12 mouse cellular contexts compared by ENCODE assay signal in the genomic region with DNA sequence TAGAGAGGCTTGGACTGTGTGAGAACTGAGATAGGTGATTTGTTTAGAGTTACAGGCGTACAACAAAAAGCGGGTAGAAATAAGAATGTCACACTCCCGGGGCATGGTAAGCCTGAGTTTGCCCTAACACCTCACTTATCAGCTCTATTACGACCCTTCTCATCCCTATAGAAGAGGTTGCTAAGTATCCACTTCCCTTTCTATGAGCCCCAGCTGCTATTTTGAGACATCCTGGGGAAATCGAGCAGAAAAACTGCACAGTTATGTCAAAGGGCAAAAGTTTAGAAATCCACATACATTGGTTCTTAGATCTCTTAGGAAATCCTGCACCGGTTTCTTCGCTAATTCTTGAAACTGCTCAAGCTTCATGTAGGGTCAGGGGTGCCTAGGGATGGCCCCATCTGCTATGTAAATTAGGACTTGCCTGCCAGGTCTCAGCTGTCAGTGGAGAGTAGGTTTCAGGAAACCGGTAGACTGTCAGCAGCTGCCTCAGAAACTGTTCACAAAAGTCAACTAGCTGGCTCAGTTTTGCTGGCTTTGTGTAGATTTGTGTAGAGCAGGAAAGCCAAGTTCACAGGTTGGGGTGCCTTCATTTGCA. TPM values are rescaled to one million over a fixed set of nuclear protein-coding genes. Genes with fewer than 3 reads are reported as not detected.
DNase-seq lines count a peak whose midpoint lies in the region; ATAC-seq lines count a peak whose summit lies in the region.
"Had no signal": no experiment of that assay in that cellular context is flagged by ENCODE, and none has a peak within 500 bp of the region (broad histone marks: within the 10 kb centered on the region; RNA-seq: fewer than 3 reads in every experiment).

No protein-coding gene starts in this region.

- peaks cover 54% of the 10 kb centered on the region for H3K27me3 ChIP-seq in forebrain, embryonic 10.5 days (ENCODE audit: poor library complexity, severe bottlenecking)
- peaks cover 14% of the 10 kb centered on the region for H3K27me3 ChIP-seq in forebrain, embryonic 11.5 days (ENCODE audit: control insufficient read depth, insufficient read depth, low read length)
- H3K27me3 ChIP-seq in liver, embryonic 11.5 days (replicated peaks; ENCODE audit: control insufficient read depth, insufficient read depth, low read length) = peaks cover 30% of the 10 kb centered on the region
- H3K27me3 ChIP-seq in hindbrain, embryonic 15.5 days = peaks cover 9% of the 10 kb centered on the region

- H3K27ac ChIP-seq in forebrain, embryonic 10.5 days = no peak overlapping the region
- H3K27ac ChIP-seq in forebrain, embryonic 11.5 days (ENCODE audit: low read depth, low read length) = no peak overlapping the region
- no peak overlapping the region for H3K27ac ChIP-seq in liver, embryonic 11.5 days (ENCODE audit: low read depth, low read length)
- H3K27ac ChIP-seq in hindbrain, embryonic 15.5 days (replicated peaks) = no peak overlapping the region

- H3K9ac ChIP-seq in forebrain, embryonic 11.5 days (ENCODE audit: low read length) = no peak overlapping the region
- H3K9ac ChIP-seq in liver, embryonic 11.5 days (ENCODE audit: low read depth, low read length) = no peak overlapping the region
- no peak overlapping the region for H3K9ac ChIP-seq in hindbrain, embryonic 15.5 days

- DNase-seq in forebrain, embryonic 10.5 days (ENCODE audit: extremely low spot score, low spot score) = no peak
- no peak for DNase-seq in forebrain, embryonic 11.5 days (ENCODE audit: low spot score)
- DNase-seq in liver, embryonic 11.5 days (ENCODE audit: low spot score) = no peak
- DNase-seq in liver = no peak
- DNase-seq in neural tube, embryonic 10.5 days (ENCODE audit: extremely low spot score, low spot score) = peak; percentile 15
- DNase-seq in gastrocnemius, postnatal 10 days = no peak
- DNase-seq in adrenal gland, postnatal 36 days = no peak
- DNase-seq: layer of hippocampus, postnatal 36 days had no signal

- ATAC-seq in forebrain, embryonic 11.5 days (replicated peaks; ENCODE audit: low FRiP score) = no peak
- ATAC-seq in liver, embryonic 11.5 days (replicated peaks; ENCODE audit: low FRiP score) = no peak
- ATAC-seq in hindbrain, embryonic 15.5 days (ENCODE audit: low FRiP score, low read depth) = no peak

- peak overlapping the region; percentile 68 for H3K4me3 ChIP-seq in forebrain, embryonic 10.5 days
- H3K4me3 ChIP-seq in forebrain, embryonic 11.5 days (ENCODE audit: low read depth, low read length) = no peak overlapping the region
- peak overlapping the region; percentile 65 for H3K4me3 ChIP-seq in liver, embryonic 11.5 days (ENCODE audit: low read depth, low read length)
- no peak overlapping the region for H3K4me3 ChIP-seq in hindbrain, embryonic 15.5 days

- WGBS in forebrain, embryonic 10.5 days = 19% methylated on average over 8 of the region's 8 CpGs
- 24% methylated on average over 8 of the region's 8 CpGs for WGBS in forebrain, embryonic 11.5 days
- WGBS in liver, embryonic 11.5 days = 19% methylated on average over 8 of the region's 8 CpGs
- 34% methylated on average over 8 of the region's 8 CpGs for WGBS in hindbrain, embryonic 15.5 days

- H3K9me3 ChIP-seq in forebrain, embryonic 10.5 days = no peaks in the 10 kb centered on the region
- no peaks in the 10 kb centered on the region for H3K9me3 ChIP-seq in forebrain, embryonic 11.5 days (ENCODE audit: control insufficient read depth, low read length)
- H3K9me3 ChIP-seq in liver, embryonic 11.5 days (ENCODE audit: control insufficient read depth, low read length) = no peaks in the 10 kb centered on the region
- no peaks in the 10 kb centered on the region for H3K9me3 ChIP-seq in hindbrain, embryonic 15.5 days

- H3K4me1 ChIP-seq in forebrain, embryonic 10.5 days = peaks cover 33% of the 10 kb centered on the region
- H3K4me1 ChIP-seq in forebrain, embryonic 11.5 days (replicated peaks; ENCODE audit: control insufficient read depth, insufficient read depth, low read length) = peaks cover 9% of the 10 kb centered on the region
- H3K4me1 ChIP-seq in liver, embryonic 11.5 days (replicated peaks; ENCODE audit: control insufficient read depth, insufficient read depth, low read length) = peaks cover 5% of the 10 kb centered on the region
- peaks cover 26% of the 10 kb centered on the region for H3K4me1 ChIP-seq in hindbrain, embryonic 15.5 days (replicated peaks)

- peaks cover 7% of the 10 kb centered on the region for H3K36me3 ChIP-seq in forebrain, embryonic 10.5 days (replicated peaks)
- no peaks in the 10 kb centered on the region; the same call in 1 of the 2 replicates for H3K36me3 ChIP-seq in forebrain, embryonic 11.5 days (ENCODE audit: control insufficient read depth, insufficient read depth, low read length)
- no peaks in the 10 kb centered on the region for H3K36me3 ChIP-seq in liver, embryonic 11.5 days (ENCODE audit: control insufficient read depth, insufficient read depth, low read length)
- 0 out of 2 replicates have a peak, but pooled peaks cover 4% of the 10 kb centered on the region for H3K36me3 ChIP-seq in hindbrain, embryonic 15.5 days

- H3K4me2 ChIP-seq in forebrain, embryonic 11.5 days (ENCODE audit: low read depth, low read length, severe bottlenecking) = no peak overlapping the region
- peak overlapping the region; percentile 97 for H3K4me2 ChIP-seq in liver, embryonic 11.5 days
- peak overlapping the region; percentile 80; the same call in 1 of the 2 replicates for H3K4me2 ChIP-seq in hindbrain, embryonic 15.5 days

RNA-seq across cellular contexts. Expression of gene Gm4450, which starts 27.9 kb away (rescaled TPM):
- not detected in 2 replicates for polyA plus RNA-seq in forebrain, embryonic 10.5 days (2016; fragmentation: Nextera tagmentation; extraction: Ambion mirVana)
- polyA plus RNA-seq in forebrain, embryonic 11.5 days (2014; fragmentation: Nextera tagmentation; extraction: Ambion mirVana) = not detected in 2 replicates
- not detected in 2 replicates for polyA plus RNA-seq in liver, embryonic 11.5 days (2014; fragmentation: Nextera tagmentation; extraction: Ambion mirVana)
- polyA plus RNA-seq in hindbrain, embryonic 15.5 days (2015; fragmentation: Nextera tagmentation; extraction: Ambion mirVana) = not detected in 2 replicates
- not detected for total RNA-seq in gastrocnemius, postnatal 10 days (2021)
- not detected for total RNA-seq in adrenal gland, postnatal 36 days (2021)
- total RNA-seq: gastrocnemius, adult 18-20 months; layer of hippocampus, postnatal 36 days had no signal
- polyA plus RNA-seq: C2C12; small intestine, adult 2 months had no signal

RNA-seq across cellular contexts. Expression of gene Zfp697, which starts 46.8 kb away (rescaled TPM):
- 7.1 and 7.5 TPM in 2 replicates for polyA plus RNA-seq in forebrain, embryonic 10.5 days (2016; fragmentation: Nextera tagmentation; extraction: Ambion mirVana)
- polyA plus RNA-seq in forebrain, embryonic 11.5 days (2014; fragmentation: Nextera tagmentation; extraction: Ambion mirVana) = 8.9 and 11.9 TPM in 2 replicates
- polyA plus RNA-seq in liver, embryonic 11.5 days (2014; fragmentation: Nextera tagmentation; extraction: Ambion mirVana) = 4.8 and 5.7 TPM in 2 replicates
- polyA plus RNA-seq in hindbrain, embryonic 15.5 days (2015; fragmentation: Nextera tagmentation; extraction: Ambion mirVana) = 14.7 and 17.3 TPM in 2 replicates
- 1 to 10 TPM; 1.8 to 2.7 TPM for total RNA-seq in gastrocnemius, postnatal 10 days (2021)
- total RNA-seq in adrenal gland, postnatal 36 days (2021) = 1 to 10 TPM; 5.1 to 5.8 TPM

Comparison
In these comparisons a context has a peak if more than half of its experiments do, and no peak if none do; other contexts are left out.
1. H3K4me3 ChIP-seq: peak in forebrain, embryonic 10.5 days (single experiment) and liver, embryonic 11.5 days (single experiment); none in forebrain, embryonic 11.5 days (single experiment) and hindbrain, embryonic 15.5 days (single experiment).